Mouse (Mus musculus): Measurements from ENCODE around the gene Hoxc10.

Gene Hoxc10

DNA sequence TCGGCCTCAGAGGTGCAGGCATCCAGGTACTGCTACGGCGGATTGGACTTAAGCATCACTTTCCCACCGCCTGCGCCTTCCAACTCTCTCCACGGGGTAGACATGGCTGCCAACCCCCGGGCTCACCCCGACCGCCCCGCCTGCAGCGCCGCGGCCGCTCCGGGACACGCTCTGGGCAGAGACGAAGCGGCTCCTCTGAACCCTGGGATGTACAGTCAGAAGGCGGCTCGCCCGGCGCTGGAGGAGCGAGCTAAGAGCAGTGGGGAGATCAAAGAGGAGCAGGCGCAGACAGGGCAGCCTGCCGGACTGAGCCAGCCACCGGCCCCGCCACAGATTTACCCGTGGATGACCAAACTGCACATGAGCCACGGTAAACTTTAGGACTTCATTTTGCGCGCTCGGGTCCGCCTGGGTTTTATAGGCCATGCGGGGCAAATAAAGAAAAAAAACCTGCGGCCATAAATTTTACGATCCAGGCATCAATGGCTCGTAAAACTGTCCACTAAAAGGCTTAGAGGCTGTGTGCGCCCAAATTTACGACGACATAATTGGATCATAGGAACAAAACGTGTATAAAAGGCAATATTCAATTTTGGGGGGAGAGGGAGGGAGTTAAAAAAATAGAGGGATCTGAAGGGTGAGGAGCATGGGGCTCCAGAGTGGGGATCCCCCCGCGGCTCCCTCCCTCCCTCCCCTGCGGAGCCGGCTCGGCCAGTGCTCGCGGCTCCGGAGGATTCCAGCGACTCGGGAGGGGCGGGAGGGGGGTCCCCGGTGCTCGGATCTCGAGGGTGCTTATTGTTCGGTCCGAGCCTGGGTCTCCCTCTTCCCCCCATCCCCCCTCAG lies 47.8 kb downstream of the Hoxc10 start:
- DNase-seq: no peak

DNA sequence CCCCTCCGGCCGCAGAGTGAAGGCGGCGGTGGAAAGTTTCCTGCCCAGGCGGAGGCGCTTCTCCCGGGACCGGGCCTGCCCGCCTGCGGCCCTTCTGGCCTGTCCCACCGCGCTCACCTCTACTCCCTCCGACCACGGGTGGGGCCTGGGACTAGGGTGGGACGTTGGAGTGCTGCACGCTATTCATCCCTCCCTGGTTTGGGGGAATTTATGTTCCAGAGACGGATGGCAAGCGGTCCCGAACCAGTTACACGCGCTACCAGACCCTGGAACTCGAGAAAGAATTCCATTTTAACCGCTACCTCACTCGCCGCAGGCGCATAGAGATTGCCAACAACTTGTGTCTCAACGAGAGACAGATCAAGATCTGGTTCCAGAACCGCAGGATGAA lies 48.4 kb downstream of the Hoxc10 start:
- no peak for DNase-seq

GRCm38 (mm10) chr15:103015406-103016166 lies 49.0 kb downstream of the Hoxc10 start:
- no peak for DNase-seq

DNA sequence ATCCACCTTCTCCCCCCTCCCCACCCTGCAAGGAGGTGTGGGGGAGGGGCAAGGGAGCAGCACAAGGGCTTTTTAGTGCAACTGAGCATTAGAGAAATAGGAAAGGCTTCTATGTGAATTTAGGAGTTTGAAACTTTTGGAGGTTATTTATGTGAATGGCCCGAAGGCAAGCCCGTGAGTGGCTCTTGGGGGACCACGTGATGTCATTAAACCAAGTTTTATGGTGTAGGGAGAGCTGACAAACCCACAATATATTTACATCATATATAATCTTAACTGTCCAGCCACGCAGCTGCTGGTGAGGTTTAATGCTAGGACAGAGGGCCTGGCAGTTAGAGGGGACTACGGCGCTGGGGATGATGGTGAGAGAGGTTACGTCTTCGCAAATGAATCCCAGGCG lies 52.0 kb downstream of the Hoxc10 start, which contains the start of gene Hoxc4:
TSS of gene Hoxc4 (plus strand) at position 299 of the 400 bp plus-strand sequence.
- DNase-seq: no peak

DNA sequence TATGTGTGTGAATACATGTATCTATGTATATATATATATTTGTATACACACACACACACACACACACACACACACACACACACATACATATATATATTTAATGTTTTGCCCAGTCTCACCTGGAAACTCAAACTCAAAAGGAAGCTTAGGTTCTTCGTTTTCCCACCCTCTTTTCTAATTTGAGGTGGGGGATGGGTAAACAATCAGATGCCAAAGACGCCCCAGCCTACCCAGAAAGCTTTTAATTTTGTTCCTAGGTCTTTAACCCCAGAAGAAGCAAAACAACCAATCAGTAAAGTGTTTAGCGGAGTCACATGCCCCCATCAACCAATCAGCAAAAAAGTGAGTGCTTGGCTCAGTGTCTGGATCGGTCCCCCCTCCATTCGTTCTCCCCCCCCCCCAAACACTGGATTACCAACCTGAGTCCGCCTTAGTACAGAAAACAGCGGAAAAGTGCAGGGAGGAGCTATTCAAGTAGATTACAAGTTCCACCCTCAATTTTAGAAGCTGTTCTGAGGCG lies 54.4 kb downstream of the Hoxc10 start:
- no peak for DNase-seq

Data from thymus, postnatal 4 days (tissue).